Mouse (Mus musculus) frontal cortex, postnatal 25 days (tissue): ENCODE measurements at regions not wholly inside any gene's neighbourhood (a gene's known extent, or its start where the extent isn't known, plus 50 kb on each side); places are given as distances from the start of the nearest gene placed in this dataset.
"Not testable (repeated sequence)": the region's sequence is repeated elsewhere in the genome, so short reads cannot be mapped to it uniquely, and the experiment has no call there.

ENCODE experiments used
- DNase-seq, 2 experiments: peaks; one replicate each; pipeline ENCODE4 v3.0.0; 2022; ENCODE audit warnings: low spot score in 2 of 2

GRCm38 (mm10) chr8:15670722-15671121, 624.8 kb upstream of the BB014433 start:
- no peak for DNase-seq

DNA sequence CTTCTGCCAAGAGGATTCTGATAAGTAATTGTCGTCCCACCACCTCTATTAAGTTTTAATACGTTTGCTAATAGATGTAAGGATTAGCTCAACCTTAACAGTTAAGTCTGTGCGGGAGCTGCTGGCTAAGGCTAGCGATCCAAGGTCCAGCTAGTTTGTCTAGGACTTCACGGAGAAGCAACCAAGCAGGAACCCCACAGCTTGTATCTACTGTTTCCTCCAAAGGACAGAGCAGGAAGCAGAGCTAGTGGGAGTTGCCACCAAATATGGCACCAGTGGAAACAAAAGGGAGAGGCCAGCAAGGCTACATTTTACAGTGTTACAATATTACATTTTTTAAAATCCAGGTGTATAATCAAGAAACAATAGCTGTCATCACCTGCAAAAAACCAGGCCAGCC, 624.4 kb upstream of the BB014433 start:
- DNase-seq, result no peak

- no peak for DNase-seq
Measured at GRCm38 (mm10) chr8:15669515-15669914, 623.6 kb upstream of the BB014433 start.

- no peak for DNase-seq
Measured at GRCm38 (mm10) chr8:15660602-15661001, 614.7 kb upstream of the BB014433 start.

- DNase-seq, result no peak
Measured at GRCm38 (mm10) chr8:15634769-15635366, 589.0 kb upstream of the BB014433 start.

GRCm38 (mm10) chr8:15628584-15628983, 582.7 kb upstream of the BB014433 start:
- no peak for DNase-seq

DNA sequence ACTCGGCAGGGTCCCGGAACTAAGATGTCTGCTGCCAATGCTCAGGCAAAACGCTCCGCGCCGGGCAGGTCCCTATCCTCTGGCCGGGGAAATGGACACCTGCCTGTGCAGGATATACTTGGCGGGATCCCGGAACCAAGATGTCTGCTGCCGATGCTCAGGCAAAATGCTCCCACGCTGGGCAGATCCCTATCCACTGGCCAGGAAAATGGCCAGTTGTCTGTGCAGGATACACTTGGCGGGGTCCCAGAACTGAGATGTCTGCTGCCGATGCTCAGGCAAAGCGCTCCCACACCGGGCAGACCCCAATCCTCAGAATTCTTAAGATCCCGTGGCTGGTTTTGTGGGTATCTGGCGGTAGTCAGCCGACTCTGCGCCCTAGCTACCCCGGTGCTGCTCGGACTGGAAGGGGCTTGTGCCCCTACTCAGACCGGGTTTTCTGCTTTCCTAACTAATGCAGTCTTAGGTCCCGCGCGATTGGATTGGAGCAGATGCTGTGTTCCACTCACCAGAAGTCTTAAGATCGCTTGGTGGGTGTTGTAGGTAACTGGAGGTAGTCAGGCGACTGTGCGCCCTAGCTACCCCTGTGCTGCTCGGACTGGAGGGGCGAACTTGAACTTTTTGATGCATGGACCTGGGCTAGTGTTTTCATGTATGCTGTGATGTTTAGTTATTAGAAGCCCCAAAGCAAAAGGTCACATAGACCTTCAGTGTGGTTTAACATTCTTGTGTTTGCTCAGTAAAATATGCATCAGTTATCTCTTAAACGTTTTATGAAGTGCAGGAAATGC, 577.9 kb upstream of the BB014433 start:
- DNase-seq, result not testable (repeated sequence)

DNA sequence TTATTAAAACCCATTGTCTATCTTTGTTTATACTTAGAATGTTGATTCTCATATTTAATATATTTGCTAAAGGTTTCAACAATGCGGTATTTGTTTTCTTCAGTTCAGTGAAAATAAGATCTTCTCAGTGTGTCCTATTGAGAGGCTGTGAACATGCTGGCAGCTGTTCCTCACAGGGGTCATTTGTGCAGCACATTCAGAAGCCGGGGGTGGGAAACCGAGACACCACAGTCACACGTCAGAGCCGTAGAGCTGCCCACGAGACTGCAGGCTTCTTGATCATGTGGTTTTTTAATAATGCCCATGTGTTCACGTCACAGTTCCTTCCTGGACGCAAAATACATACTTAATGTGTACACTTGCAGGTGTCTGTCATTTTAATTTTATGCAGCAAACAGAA, 564.3 kb upstream of the BB014433 start:
- no peak for DNase-seq

DNA sequence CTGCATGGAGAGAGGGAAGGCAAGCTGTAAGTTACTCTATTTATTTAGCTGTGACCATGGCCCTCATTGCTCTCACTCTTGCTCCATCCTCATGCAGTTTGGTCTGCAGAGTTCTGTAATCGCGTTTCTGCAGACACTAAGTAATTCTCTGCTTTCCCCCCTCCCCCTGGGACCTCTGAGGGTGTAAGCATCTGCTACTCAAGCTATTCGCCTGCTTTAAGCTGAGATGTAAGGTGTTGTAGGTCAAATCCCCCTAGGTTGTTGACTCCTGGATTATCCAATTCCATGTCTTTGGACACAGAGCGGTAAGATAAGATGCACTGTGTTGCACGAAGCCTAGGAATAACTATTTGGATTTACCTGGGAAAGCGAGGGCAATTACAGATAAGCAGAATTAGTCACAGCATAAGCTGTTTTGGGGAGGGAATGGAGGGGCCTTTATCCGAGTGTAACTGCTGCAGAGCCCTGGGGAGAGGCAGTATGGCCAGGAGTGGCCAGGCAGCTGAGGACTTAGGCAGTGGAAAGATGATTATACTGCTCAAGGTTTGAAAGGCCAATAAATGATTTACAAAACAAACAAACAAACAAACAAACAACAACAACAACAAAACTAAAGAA, 561.8 kb upstream of the BB014433 start:
- DNase-seq, result no peak

DNA sequence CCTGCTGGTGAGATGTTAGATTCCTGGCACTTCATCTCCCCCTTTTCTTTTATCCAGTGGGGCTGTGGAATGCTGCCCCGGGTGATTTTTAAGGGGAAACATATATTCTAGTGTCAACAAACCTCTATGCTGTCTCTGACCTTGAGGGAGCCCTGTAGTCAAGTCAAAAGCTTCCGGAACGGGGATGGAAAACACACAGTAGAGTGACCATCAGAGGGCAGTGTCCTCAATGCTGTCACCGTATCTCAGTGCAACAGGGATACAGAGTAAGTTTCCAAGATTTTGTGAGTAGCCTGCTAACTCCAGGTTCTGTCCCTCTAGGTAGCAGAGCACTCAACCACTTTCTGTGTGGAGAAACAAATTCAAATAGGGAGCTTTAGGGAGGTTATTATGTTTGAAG, 555.7 kb upstream of the BB014433 start:
- no peak for DNase-seq

DNA sequence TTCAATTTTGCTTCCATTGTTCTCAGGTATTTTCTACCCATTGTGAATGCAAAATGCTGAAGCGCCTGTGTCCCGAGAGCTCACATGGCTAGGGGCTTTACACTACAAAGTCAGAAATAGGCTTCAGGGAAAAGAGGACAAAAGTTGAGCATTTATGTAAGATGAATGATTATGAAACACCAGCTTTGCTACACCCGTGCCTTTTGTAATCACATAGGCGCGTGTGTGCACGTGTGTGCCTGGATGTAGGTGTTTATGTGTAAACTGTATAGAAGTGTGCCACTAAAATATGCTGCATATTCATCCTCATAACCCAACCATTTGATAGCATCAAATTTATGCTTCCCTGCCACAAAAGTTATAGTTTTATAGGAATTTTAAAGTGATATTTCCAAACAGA, 547.2 kb upstream of the BB014433 start:
- no peak for DNase-seq

DNA sequence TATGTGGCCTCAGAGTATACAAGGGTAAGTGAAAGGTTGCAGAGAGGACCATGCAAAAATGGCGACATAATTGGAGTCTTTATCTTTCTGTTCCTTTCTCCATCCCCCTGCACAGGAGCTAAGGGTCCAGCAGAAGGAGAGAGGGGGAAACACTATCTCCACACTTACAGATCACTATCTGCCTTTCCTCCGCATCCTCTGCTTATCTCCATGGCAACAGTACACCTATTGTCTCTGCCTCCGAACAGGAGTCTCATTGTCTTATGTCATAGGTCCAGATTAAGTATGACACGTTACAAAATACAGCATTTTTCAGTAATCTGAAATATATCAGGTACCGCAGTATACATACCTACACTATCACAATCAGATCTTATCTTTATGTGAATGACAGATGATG, 537.9 kb upstream of the BB014433 start:
- no peak for DNase-seq

- peak in 1 of 2 experiments; percentile 48 for DNase-seq
Measured at GRCm38 (mm10) chr8:15570091-15570490, 524.2 kb upstream of the BB014433 start.

DNA sequence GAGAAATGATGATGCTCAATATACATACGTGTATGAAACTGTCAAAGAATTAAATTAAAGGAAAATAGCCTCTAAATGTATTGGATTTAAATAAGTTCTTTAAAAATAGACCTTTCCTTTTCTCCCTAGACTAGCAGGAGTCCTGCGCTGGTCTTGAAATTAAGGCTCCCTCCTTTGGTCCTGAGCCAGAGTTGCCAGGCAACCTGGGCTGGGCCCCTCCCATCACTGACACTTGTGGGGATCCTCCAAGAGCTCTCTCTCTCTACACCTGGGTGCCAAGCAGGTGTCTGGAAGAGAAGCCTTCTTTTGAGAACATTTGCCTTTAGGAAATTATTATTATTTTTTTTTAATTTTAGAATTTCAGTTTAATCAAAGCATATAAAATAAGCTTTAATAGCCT, 521.9 kb upstream of the BB014433 start:
- DNase-seq, result no peak

DNA sequence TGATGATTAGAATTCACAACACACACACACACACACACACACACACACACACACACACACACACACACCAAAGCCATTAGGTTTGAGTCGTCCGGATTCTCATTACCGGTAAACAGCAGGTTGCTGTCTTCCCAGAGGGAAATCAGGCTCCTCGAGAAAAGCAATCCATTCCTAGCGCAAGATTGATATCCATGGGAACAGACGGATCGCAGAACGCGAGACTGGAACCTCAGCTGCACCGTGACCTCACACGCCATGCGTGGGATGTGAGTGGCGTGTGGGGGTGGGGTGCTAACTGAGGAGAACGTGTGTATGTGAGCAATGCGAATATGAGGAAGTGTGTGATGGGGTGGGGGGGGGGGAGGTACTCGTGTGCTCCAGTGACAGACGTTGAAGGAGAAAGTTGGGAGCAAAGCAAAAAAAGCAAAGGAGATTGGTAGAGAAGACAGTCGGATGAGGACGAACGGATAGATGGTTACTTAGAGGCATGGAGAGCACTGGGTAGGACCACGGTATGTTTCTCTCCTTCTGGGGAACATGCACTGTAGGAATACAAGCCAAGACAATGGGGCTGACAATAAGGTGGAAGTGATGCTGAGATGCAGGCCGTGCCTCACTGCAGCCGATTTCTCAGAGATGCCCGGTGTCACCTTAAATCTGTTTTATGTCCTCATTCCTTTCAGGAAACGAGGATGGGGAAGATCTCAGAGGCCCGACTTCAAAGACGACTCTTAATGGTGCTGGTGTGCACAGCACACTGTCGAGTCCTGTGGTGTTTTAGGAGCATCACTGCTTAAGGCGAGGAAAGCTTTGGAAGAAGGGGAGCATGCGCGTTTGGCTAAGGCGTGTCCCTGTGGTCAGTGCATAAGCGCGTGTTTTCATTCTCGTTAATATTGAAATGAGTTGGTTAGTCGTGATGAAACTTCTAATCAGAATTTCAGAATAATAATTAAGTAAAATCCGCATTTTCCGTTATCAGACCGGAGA, 516.7 kb upstream of the BB014433 start:
- peak; percentile 22 to 32 for DNase-seq

DNA sequence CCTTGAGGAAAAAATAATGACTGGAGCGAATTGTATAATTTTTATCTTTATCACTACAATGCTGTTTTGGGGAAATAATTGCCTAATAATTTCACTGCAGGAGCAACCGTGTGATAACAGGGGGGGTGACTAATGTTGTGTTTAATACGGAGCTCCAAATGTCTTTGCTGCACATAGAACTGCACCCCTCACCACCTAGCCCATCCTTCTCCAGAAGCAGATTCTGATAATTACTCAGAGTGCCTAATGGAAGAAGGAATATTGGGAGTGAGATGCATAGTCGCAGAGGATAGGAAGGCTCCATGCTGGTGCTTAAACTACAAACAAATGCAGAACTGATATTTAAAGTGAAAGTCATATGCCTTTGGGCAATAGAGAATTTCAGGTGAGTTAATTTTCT, 486.1 kb upstream of the BB014433 start:
- DNase-seq, result no peak

DNA sequence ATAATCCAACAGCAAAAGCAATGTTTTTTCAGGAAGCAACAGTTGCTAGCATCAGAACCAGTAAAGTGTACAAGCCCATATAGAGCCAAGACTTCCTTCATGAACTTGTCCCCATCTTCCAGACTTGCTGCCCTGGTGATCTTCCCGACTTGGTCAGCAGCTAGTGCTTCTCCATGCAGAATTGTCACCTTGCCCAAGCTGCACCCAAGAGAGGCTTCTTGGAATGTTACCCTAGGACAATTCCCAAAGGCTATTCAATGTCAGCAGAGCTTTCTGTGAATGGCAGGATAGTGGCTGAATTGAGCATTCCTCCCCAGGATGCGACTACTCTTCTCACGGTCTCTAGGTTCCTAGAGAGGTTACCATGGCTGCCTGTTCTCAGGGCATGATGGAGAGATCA, 479.6 kb upstream of the BB014433 start:
- no peak for DNase-seq

DNA sequence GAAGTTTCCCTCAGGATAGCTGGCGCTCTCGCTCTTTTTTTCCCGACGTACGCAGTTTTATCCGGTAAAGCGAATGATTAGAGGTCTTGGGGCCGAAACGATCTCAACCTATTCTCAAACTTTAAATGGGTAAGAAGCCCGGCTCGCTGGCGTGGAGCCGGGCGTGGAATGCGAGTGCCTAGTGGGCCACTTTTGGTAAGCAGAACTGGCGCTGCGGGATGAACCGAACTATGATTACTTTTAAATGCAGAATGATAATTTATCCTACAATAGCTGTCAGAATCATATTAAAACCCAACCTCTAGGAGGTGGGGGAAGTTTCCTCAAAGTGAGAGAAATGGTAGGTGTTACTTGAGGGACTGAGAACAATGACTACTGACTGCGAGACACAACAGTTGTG, 474.0 kb upstream of the BB014433 start:
- DNase-seq, result peak; percentile 56 to 84

DNA sequence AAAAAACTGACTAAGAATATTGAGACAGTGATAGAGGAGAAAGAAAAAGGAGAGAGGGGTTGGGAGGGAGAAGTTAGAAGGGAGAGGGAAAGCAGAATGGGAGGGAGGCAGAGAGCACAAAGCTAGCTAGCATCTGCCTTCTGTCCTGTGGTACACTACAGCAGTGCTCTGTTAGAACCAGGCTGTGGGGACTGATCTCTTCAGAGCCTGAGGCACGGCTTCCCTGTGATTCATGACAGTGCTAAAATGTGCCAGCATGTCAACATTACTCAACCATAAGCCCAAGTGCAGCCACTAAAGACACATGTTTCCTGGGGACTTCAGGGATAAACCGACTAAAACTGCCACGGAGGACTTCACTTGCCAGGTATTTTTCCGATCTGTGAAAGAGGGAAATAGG, 455.1 kb upstream of the BB014433 start:
- DNase-seq, result no peak

DNA sequence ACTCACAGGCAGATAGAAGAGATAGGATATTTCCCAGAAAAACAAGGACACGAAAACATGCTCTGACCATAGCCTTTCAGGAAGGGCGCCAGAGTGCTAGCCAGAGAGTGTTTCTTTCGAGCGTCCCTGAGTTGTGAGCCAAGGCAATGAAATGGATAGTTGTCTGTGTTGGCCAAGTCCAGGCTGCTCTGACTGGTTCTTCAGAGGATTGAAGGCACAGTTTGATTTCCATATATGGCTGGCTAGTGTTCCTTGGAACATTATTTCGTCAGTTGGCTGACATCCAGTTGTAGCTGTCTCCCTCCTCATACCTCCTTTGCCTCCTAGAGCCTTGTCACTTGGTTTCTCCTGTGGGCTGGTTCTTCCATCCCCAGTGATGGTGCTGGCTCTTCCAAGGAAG, 451.7 kb upstream of the BB014433 start:
- no peak for DNase-seq

- DNase-seq, result peak; percentile 28 to 67
Measured at GRCm38 (mm10) chr8:15496248-15496647, 450.4 kb upstream of the BB014433 start.

DNA sequence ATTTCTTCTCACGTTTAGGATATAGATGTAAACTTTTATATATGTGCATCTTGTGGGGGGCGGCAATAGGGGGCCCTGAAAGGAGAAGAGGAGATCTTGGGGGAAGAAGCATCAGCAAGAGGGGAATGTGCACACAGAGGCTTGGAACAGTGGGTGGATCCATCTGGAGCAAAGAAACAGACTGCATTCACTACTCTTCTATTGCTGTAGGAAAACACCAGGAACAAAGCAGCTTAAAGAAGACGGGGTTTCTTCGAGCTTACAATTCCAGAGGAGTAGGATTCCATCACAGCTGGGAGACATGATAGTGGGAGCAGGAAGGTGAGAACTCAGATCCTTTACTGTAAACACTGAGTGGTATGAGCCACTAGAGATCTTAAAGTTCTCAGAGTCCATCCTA, 444.9 kb upstream of the BB014433 start:
- no peak for DNase-seq
